Mouse (Mus musculus) CH12.LX (cell line): Measurements from ENCODE around the gene Diras2. TPM values are rescaled to one million over a fixed set of nuclear protein-coding genes. Genes with fewer than 3 reads are reported as not detected.

Experiments used
- DNase-seq: peaks from one replicate; pipeline ENCODE4 v3.0.0-alpha.2; 2013; ENCODE audit errors: extremely low read depth
- H3K27ac ChIP-seq: 2 replicates; pipeline ENCODE4 v1.5.1; 2012; ENCODE audit warnings: low read depth, mild to moderate bottlenecking, control low read depth, moderate library complexity; ENCODE audit not compliant: insufficient read depth
- H3K27me3 ChIP-seq: replicated peaks from 2 replicates; pipeline ENCODE3; 2012; ENCODE audit warnings: inconsistent platforms
- H3K36me3 ChIP-seq, 2 experiments: replicated peaks in 1 of 2; 2 replicates each; pipeline versions ENCODE3 to v1.6.1; 2012; ENCODE audit warnings: inconsistent platforms in 1 of 2, low read length in 1 of 2, mild to moderate bottlenecking in 1 of 2, mixed read lengths in 1 of 2, moderate library complexity in 1 of 2; ENCODE audit not compliant: control insufficient read depth in 1 of 2, insufficient read depth in 1 of 2
- H3K4me1 ChIP-seq, 2 experiments: 2 replicates each; pipeline ENCODE4 v1.6.1; 2012; ENCODE audit warnings: inconsistent platforms in 1 of 2, moderate library complexity in 1 of 2; ENCODE audit not compliant: insufficient read depth in 2 of 2, control insufficient read depth in 1 of 2
- H3K4me2 ChIP-seq: 2 replicates; pipeline ENCODE4 v1.6.1; 2012; ENCODE audit warnings: low read depth, mild to moderate bottlenecking, control low read depth; ENCODE audit not compliant: poor library complexity, insufficient read depth, severe bottlenecking
- H3K4me3 ChIP-seq, 3 experiments: fragments of 150-350 bp in 1 of 3; sonication (generic) in 1 of 3; replicated peaks in 1 of 3; 2 replicates each; pipeline versions ENCODE3 to v1.5.1; 2011 to 2012; ENCODE audit warnings: low read depth in 2 of 3, low read length in 2 of 3, mild to moderate bottlenecking in 2 of 3, moderate library complexity in 2 of 3, control low read depth in 1 of 3, improper control_type of control experiment in 1 of 3, inconsistent platforms in 1 of 3, mixed read lengths in 1 of 3; ENCODE audit not compliant: poor library complexity in 1 of 3
- H3K79me2 ChIP-seq: replicated peaks from 2 replicates; pipeline ENCODE4 v1.6.1; 2012; ENCODE audit warnings: mild to moderate bottlenecking, moderate library complexity; ENCODE audit not compliant: control insufficient read depth, poor library complexity, insufficient read depth, severe bottlenecking; ENCODE audit errors: extremely low read depth
- H3K9ac ChIP-seq: 2 replicates; pipeline ENCODE4 v1.6.1; 2012; ENCODE audit warnings: low read depth, mild to moderate bottlenecking, control low read depth, moderate library complexity; ENCODE audit not compliant: insufficient read depth
- H3K9me3 ChIP-seq: replicated peaks from 2 replicates; pipeline ENCODE3; 2012; ENCODE audit warnings: low read length, inconsistent platforms, mixed read lengths
- ELF1 ChIP-seq: IDR thresholded peaks from 2 replicates; pipeline ENCODE4 v1.6.1; 2014; ENCODE audit warnings: low read depth, mild to moderate bottlenecking, inconsistent platforms, low read length, improper control_type of control experiment
- EP300 ChIP-seq: IDR thresholded peaks from 2 replicates; pipeline ENCODE4 v1.6.1; 2011; ENCODE audit warnings: low read length, improper control_type of control experiment
- ETS1 ChIP-seq: conservative IDR thresholded peaks from 2 replicates; pipeline ENCODE4 v1.6.1; 2012; ENCODE audit warnings: low read depth, mild to moderate bottlenecking, inconsistent platforms, low read length, improper control_type of control experiment, moderate library complexity
- GABPA ChIP-seq: IDR thresholded peaks from 2 replicates; pipeline ENCODE4 v1.6.1; 2012; ENCODE audit warnings: low read depth, low read length, improper control_type of control experiment, inconsistent platforms; ENCODE audit not compliant: insufficient replicate concordance
- HCFC1 ChIP-seq: IDR thresholded peaks from 2 replicates; pipeline ENCODE4 v1.6.1; 2012; ENCODE audit warnings: low read depth, mild to moderate bottlenecking, inconsistent platforms, low read length, improper control_type of control experiment
- KAT2A ChIP-seq: IDR thresholded peaks from 2 replicates; pipeline ENCODE4 v1.6.1; 2012; ENCODE audit warnings: low read length, improper control_type of control experiment, inconsistent platforms; ENCODE audit not compliant: insufficient replicate concordance
- MAFK ChIP-seq: IDR thresholded peaks from 2 replicates; pipeline ENCODE4 v1.6.1; 2011; ENCODE audit warnings: low read length, improper control_type of control experiment; ENCODE audit not compliant: insufficient replicate concordance
- MAZ ChIP-seq: IDR thresholded peaks from 2 replicates; pipeline ENCODE4 v1.6.1; 2012; ENCODE audit warnings: low read depth, mild to moderate bottlenecking, inconsistent platforms, low read length, improper control_type of control experiment, moderate library complexity
- MEF2A ChIP-seq: IDR thresholded peaks from 2 replicates; pipeline ENCODE4 v1.6.1; 2014; ENCODE audit warnings: low read depth, mild to moderate bottlenecking, inconsistent platforms, low read length, improper control_type of control experiment, borderline replicate concordance
- MXI1 ChIP-seq: IDR thresholded peaks from 2 replicates; pipeline ENCODE4 v1.6.1; 2011; ENCODE audit warnings: mild to moderate bottlenecking, low read depth, low read length, improper control_type of control experiment
- MYC ChIP-seq: IDR thresholded peaks from 2 replicates; pipeline ENCODE4 v1.6.1; 2011; ENCODE audit warnings: low read depth, mild to moderate bottlenecking, improper control_type of control experiment, low read length
- NELFE ChIP-seq: IDR thresholded peaks from 2 replicates; pipeline ENCODE4 v1.6.1; 2011; ENCODE audit warnings: low read depth, low read length, improper control_type of control experiment
- NRF1 ChIP-seq: IDR thresholded peaks from 2 replicates; pipeline ENCODE4 v1.6.1; 2014; ENCODE audit warnings: low read depth, mild to moderate bottlenecking, inconsistent platforms, low read length, improper control_type of control experiment, moderate library complexity
- PAX5 ChIP-seq: IDR thresholded peaks from 2 replicates; pipeline ENCODE4 v1.6.1; 2012; ENCODE audit warnings: low read length, inconsistent platforms, mixed read lengths
- SIN3A ChIP-seq: IDR thresholded peaks from 2 replicates; pipeline ENCODE4 v1.6.1; 2012; ENCODE audit warnings: low read length, improper control_type of control experiment, inconsistent platforms
- SMC3 ChIP-seq: IDR thresholded peaks from 2 replicates; pipeline ENCODE4 v1.6.1; 2011; ENCODE audit warnings: low read depth, low read length, improper control_type of control experiment
- TBP ChIP-seq: conservative IDR thresholded peaks from 2 replicates; pipeline ENCODE4 v1.6.1; 2011; ENCODE audit warnings: low read depth, low read length, improper control_type of control experiment
- TCF12 ChIP-seq: IDR thresholded peaks from 2 replicates; pipeline ENCODE4 v1.6.1; 2014; ENCODE audit warnings: low read depth, mild to moderate bottlenecking, inconsistent platforms, low read length, improper control_type of control experiment
- USF2 ChIP-seq: conservative IDR thresholded peaks from 2 replicates; pipeline ENCODE4 v1.6.1; 2011; ENCODE audit warnings: low read depth, low read length, improper control_type of control experiment
- ZC3H11A ChIP-seq: IDR thresholded peaks from 2 replicates; pipeline ENCODE4 v1.6.1; 2012; ENCODE audit warnings: low read depth, mild to moderate bottlenecking, inconsistent platforms, low read length, improper control_type of control experiment
- ZKSCAN1 ChIP-seq: IDR thresholded peaks from 2 replicates; pipeline ENCODE4 v1.6.1; 2012; ENCODE audit warnings: low read depth, inconsistent platforms, low read length, improper control_type of control experiment, borderline replicate concordance
- dilution Hi-C: fragments of 300-500 bp; cut with MboI; formaldehyde crosslinking; loops from 2 replicates; pipeline ENCODE4 v1.14.3; 2020; ENCODE audit warnings: low sequenced_read_pairs; ENCODE audit not compliant: extremely low pct_unique_long_range_greater_than_20kb, extremely low pct_ligation_motif_present
- in situ Hi-C: fragments of 300-500 bp; cut with MboI; formaldehyde crosslinking; loops from 3 replicates; pipeline ENCODE4 v1.14.3; 2019; ENCODE audit warnings: low sequenced_read_pairs, low pct_ligation_motif_present, low pct_unique_long_range_greater_than_20kb, mixed read lengths
- polyA plus RNA-seq: library from polyadenylated mRNA; unstranded; fragments of >175 nt; gene quantifications from 2 replicates; pipeline ENCODE4 v1.2.1, GENCODE M21; 2012; ENCODE audit warnings: low read depth; ENCODE audit not compliant: insufficient read length
- total RNA-seq, 2 experiments: library from RNA; depleted of rRNA; stranded (reverse); fragments of 300-350 nt in 1 of 2; fragments of >200 nt in 1 of 2; gene quantifications; 2 replicates each; pipeline ENCODE4 v1.2.3; 2012 to 2014

The Diras2 gene
- total and polyA plus RNA-seq, 3 experiments, result 2.8 to 8.5 (median 3.9) TPM

DNA sequence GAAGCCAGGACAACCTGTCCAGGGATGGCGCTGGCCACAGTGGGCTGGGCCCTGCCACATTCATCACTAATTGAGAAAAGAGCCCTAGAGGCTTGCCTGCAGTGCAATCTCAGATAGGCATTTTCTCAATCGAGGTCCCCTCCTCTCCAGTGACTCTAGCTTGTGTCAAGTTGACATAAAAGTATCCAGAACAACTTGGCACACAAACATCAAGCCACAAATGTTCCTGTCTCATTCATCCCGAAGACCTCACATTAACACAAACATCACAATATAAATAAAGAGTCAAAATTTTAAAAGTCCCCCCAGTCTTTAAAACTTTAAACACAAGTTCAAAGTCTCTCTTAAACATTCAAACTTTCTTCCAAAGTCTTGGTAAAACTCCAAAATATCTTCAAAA lies 56.3 kb downstream of the Diras2 start:
- no peak overlapping the region for H3K4me2 ChIP-seq
- peaks cover 3 to 10% of the 10 kb centered on the region in 2 experiments; a peak in 3 of 4 replicates for H3K4me1 ChIP-seq
- no peaks in the 10 kb centered on the region for H3K79me2 ChIP-seq
- dilution Hi-C loops, result no loop called here
- H3K4me3 ChIP-seq, result no peak overlapping the region
- H3K36me3 ChIP-seq, result no peaks in the 10 kb centered on the region
- H3K9ac ChIP-seq, result no peak overlapping the region
- TF ChIP-seq MXI1 (no peak), KAT2A (no peak), MAZ (no peak), PAX5 (no peak), SMC3 (no peak), SIN3A (no peak), MEF2A (no peak), MAFK (no peak), ZC3H11A (no peak), TCF12 (no peak), ETS1 (no peak), GABPA (no peak), MYC (no peak), ELF1 (no peak), NRF1 (no peak), HCFC1 (no peak), NELFE (no peak), TBP (no peak), USF2 (no peak), ZKSCAN1 (no peak)
- TF ChIP-seq, all 38 proteins: peak for 0
- in situ Hi-C loops, result no loop called here
- no peak for DNase-seq
- Histone ChIP-seq H3K27me3 (no peaks in the 10 kb centered on the region), H3K9me3 (peaks cover 3% of the 10 kb centered on the region), H3K27ac (no peak overlapping the region)

DNA sequence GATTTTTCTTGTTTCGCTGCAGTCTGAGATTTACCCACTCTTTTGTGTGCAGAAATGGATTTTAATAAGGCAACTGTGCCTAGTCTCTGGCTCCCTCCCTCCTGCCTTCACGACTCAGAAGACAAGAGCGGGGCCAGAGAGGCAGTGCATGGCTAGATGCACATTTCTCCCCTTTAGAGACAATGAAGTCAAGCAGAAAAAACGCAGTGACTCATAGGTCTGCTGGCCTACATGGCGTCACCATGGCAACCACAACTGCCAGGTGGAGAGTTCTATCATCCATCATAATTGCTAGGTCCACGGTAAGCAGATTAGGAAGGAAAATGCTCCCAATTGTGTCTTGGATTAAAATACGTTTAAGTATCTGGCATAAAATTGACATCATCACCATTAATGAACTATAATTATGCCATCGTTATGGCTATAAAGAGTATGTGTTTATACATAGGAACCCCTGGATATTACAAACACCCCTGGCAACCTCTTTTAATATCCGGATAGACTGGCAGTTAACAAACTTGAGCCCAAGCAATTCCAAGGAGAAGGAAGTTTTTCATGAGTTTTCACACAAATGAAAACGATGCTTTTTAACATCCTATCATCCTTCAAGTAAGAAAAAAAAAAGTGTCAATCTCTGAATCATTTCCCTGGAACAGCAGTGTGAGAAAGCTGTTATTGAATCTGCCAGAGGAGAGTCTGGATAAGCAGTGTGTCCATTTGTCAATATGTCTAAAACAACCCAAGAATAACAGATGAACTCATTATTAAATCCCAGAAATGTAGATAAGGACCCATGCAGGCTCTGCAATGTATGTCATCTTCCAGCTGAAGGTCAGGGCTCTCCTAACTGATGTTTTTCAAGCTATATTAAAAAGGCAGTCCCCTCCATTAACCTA lies 61.0 kb downstream of the Diras2 start:
- DNase-seq, result peak; percentile 74
- H3K4me2 ChIP-seq, result no peak overlapping the region
- peaks cover 3% of the 10 kb centered on the region for H3K9me3 ChIP-seq
- in situ Hi-C loops, result no loop called here
- no peaks in the 10 kb centered on the region for H3K36me3 ChIP-seq
- no peak overlapping the region for H3K9ac ChIP-seq
- peaks cover 0 to 7% of the 10 kb centered on the region in 2 experiments; a peak in 2 of 4 replicates for H3K4me1 ChIP-seq
- dilution Hi-C loops, result no loop called here
- no peak overlapping the region for H3K27ac ChIP-seq
- no peaks in the 10 kb centered on the region for H3K79me2 ChIP-seq
- no peaks in the 10 kb centered on the region for H3K27me3 ChIP-seq
- no peak overlapping the region for H3K4me3 ChIP-seq
- TF ChIP-seq EP300 (no peak), ETS1 (0 out of 2 replicates have a peak, but pooled peaks have one; percentile 31)
